18 mouse cellular contexts compared by ENCODE assay signal in the genomic region with DNA sequence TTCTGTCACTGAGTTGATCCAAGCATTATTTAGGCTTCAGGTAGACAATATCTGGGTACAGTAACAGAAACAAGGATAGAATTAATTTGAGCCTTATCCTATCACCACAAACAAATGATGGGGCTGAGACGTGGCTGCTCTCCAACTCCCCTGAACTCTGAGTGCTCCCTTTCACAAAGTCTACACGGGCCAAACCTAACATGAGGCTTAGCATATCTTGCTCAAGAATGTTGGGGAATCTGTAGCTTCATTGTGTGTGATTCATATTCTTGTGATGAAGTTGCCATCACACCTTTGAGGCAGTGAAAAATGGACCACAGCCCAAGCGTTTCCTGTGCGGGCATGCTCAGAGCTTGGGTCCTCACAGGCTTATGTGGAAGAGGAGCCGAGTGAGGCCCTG. TPM values are rescaled to one million over a fixed set of nuclear protein-coding genes. Genes with fewer than 3 reads are reported as not detected.
DNase-seq lines count a peak whose midpoint lies in the region; ATAC-seq lines count a peak whose summit lies in the region.
"Had no signal": no experiment of that assay in that cellular context is flagged by ENCODE, and none has a peak within 500 bp of the region (broad histone marks: within the 10 kb centered on the region; RNA-seq: fewer than 3 reads in every experiment).

No protein-coding gene starts in this region.

- no peaks in the 10 kb centered on the region for H3K4me1 ChIP-seq in neural tube, embryonic 15.5 days
- H3K4me1 ChIP-seq in embryonic facial prominence, embryonic 10.5 days, result peaks cover 11% of the 10 kb centered on the region
- H3K4me1 ChIP-seq: forebrain, embryonic 10.5 days; forebrain, embryonic 15.5 days; hindbrain, embryonic 15.5 days had no signal

- no peak overlapping the region for H3K9ac ChIP-seq in neural tube, embryonic 15.5 days (replicated peaks)
- H3K9ac ChIP-seq: embryonic facial prominence, embryonic 13.5 days; forebrain, embryonic 15.5 days; heart, embryonic 12.5 days; hindbrain, embryonic 15.5 days had no signal

- no peaks in the 10 kb centered on the region for H3K27me3 ChIP-seq in neural tube, embryonic 15.5 days (replicated peaks)
- H3K27me3 ChIP-seq in embryonic facial prominence, embryonic 10.5 days (replicated peaks; ENCODE audit: low read depth, poor library complexity, severe bottlenecking), result no peaks in the 10 kb centered on the region
- H3K27me3 ChIP-seq: embryonic facial prominence, embryonic 13.5 days; forebrain, embryonic 15.5 days; heart, embryonic 12.5 days; hindbrain, embryonic 15.5 days had no signal

- H3K4me3 ChIP-seq in neural tube, embryonic 15.5 days (replicated peaks), result no peak overlapping the region
- H3K4me3 ChIP-seq in embryonic facial prominence, embryonic 10.5 days, result no peak overlapping the region
- H3K4me3 ChIP-seq: embryonic facial prominence, embryonic 13.5 days; forebrain, embryonic 10.5 days; forebrain, embryonic 15.5 days; heart, adult 2 months; heart, embryonic 12.5 days; hindbrain, embryonic 15.5 days had no signal

- intact Hi-C loops in left cerebral cortex, postnatal 10 days (cut with DNase I), result no loop called here

- H3K36me3 ChIP-seq in neural tube, embryonic 15.5 days, result no peaks in the 10 kb centered on the region
- H3K36me3 ChIP-seq in embryonic facial prominence, embryonic 10.5 days (replicated peaks), result no peaks in the 10 kb centered on the region
- H3K36me3 ChIP-seq: embryonic facial prominence, embryonic 13.5 days; forebrain, embryonic 10.5 days; forebrain, embryonic 15.5 days; heart, embryonic 12.5 days; hindbrain, embryonic 15.5 days had no signal

- 86% methylated on average over 5 of the region's 5 CpGs for WGBS in neural tube, embryonic 15.5 days
- WGBS in embryonic facial prominence, embryonic 10.5 days, result 83% methylated on average over 5 of the region's 5 CpGs

- H3K9me3 ChIP-seq in neural tube, embryonic 15.5 days (replicated peaks), result no peaks in the 10 kb centered on the region
- H3K9me3 ChIP-seq in embryonic facial prominence, embryonic 10.5 days, result no peaks in the 10 kb centered on the region
- H3K9me3 ChIP-seq: embryonic facial prominence, embryonic 13.5 days; forebrain, embryonic 10.5 days; forebrain, embryonic 15.5 days; heart, embryonic 12.5 days; hindbrain, embryonic 15.5 days had no signal

- ATAC-seq in neural tube, embryonic 15.5 days (ENCODE audit: low FRiP score), result no peak
- ATAC-seq: forebrain, embryonic 15.5 days had no signal

- peak; percentile 6 for DNase-seq in neural tube, embryonic 10.5 days (ENCODE audit: extremely low spot score, low spot score)
- DNase-seq in embryonic facial prominence, embryonic 10.5 days (ENCODE audit: low spot score), result peak; percentile 4
- peak; percentile 98 for DNase-seq in gonadal fat pad, adult 2 months (ENCODE audit: low read depth)
- DNase-seq in left cerebral cortex, adult 9 months (ENCODE audit: low spot score in 2 of 2), result no peak
- no peak for DNase-seq in left cerebral cortex, postnatal 10 days (ENCODE audit: extremely low spot score in 1 of 2, low spot score in 2 of 2)
- DNase-seq: adrenal gland, postnatal 10 days; cerebellum, adult 11 months; cerebellum, adult 8-10 months; cerebellum, postnatal 14 days; gastrocnemius, postnatal 10 days; heart, adult 2 months; heart, postnatal 36 days had no signal

- no peak overlapping the region for H3K27ac ChIP-seq in neural tube, embryonic 15.5 days (replicated peaks)
- H3K27ac ChIP-seq in embryonic facial prominence, embryonic 10.5 days (replicated peaks), result no peak overlapping the region
- H3K27ac ChIP-seq: embryonic facial prominence, embryonic 13.5 days; forebrain, embryonic 10.5 days; forebrain, embryonic 15.5 days; heart, adult 2 months; hindbrain, embryonic 15.5 days had no signal

- H3K4me2 ChIP-seq in neural tube, embryonic 15.5 days, result no peak overlapping the region
- H3K4me2 ChIP-seq: embryonic facial prominence, embryonic 13.5 days; forebrain, embryonic 15.5 days; heart, embryonic 12.5 days; hindbrain, embryonic 15.5 days had no signal

RNA-seq across cellular contexts. Expression of gene Ednra, which starts 53.3 kb away (rescaled TPM):
- 7.7 and 10.0 TPM in 2 replicates for polyA plus RNA-seq in neural tube, embryonic 15.5 days (2015; fragmentation: Nextera tagmentation; extraction: Ambion mirVana)
- 30.8 and 36.4 TPM in 2 replicates for polyA plus RNA-seq in embryonic facial prominence, embryonic 10.5 days (2016; fragmentation: Nextera tagmentation; extraction: Ambion mirVana)
- polyA plus RNA-seq in gonadal fat pad, adult 2 months (2012; rRNA removed), result 14.9 and 19.2 TPM in 2 replicates
- total RNA-seq in left cerebral cortex, postnatal 10 days (2021), result 1 to 10 TPM; 5.3 TPM

Comparison
In these comparisons a context has a peak if more than half of its experiments do, and no peak if none do; other contexts are left out.
1. DNase-seq: peak in neural tube, embryonic 10.5 days (single experiment), embryonic facial prominence, embryonic 10.5 days (single experiment) and gonadal fat pad, adult 2 months (single experiment); none in left cerebral cortex, adult 9 months (0 of 2) and left cerebral cortex, postnatal 10 days (0 of 2).